Mouse (Mus musculus) heart, postnatal 10 days (tissue): ENCODE data around the gene Map1lc3b. TPM values are rescaled to one million over a fixed set of nuclear protein-coding genes. Genes with fewer than 3 reads are reported as not detected.

Experiments
- DNase-seq, 2 experiments: peaks; one replicate each; pipeline ENCODE4 v3.0.0; 2021
- intact Hi-C: fragments of 180-260 bp; cut with DNase I; formaldehyde crosslinking; loops from one replicate; pipeline ENCODE4 v1.15.1; 2025
- total RNA-seq, 2 experiments: library from RNA; stranded (reverse); gene quantifications; 2 replicates each; pipeline ENCODE4 v1.2.3; 2021

The Map1lc3b gene
- total RNA-seq = 100 to 1,000 TPM; 181 to 187 TPM

- peak; percentile 97 for DNase-seq
- intact Hi-C loops = no loop called here
Observed at GRCm38 (mm10) chr8:121590203-121591177, at the start of gene Map1lc3b. TSS of gene Map1lc3b (plus strand) at chr8:121590361.

DNA sequence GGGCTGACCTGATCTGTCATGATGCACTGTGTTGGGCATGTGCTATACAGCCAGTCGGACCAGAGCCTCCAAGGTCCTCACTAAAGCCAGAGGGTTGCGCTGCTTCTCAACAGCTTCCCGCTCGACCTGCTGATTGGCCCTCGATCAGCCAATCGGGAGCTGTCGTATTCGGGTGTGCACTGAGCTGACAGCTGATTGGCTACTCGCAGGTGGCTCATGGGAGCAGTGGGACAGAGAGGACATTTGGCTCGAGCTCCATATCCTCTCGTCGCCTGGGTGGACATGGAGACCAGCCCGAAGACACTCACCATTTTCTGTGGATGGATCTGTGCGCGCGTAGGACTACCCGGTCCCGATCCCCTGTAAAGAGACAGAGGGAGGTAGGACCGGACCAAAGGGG lies 48.3 kb upstream of the Map1lc3b start:
- no peak for DNase-seq
- intact Hi-C loops = no loop called here

DNA sequence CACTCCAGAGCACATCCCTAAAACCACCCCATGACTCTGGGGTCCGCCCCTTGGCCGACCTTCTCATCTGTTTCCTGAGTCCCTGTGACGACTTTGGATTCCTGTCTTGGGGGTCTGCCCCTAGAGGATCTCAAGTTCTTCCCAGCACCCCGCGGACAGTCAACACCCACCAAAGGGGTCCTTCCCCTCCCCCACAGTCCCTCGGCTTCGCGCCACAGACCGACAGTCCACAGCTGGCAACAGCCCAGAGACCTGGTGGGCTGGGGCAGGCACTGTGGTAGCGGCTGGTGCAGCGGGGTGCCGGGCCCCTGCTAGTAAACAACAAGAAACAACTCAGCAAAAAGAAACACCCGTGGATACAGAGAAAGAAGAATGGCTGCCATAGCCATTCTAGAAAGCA lies 47.3 kb upstream of the Map1lc3b start:
- DNase-seq = no peak
- intact Hi-C loops = no loop called here

GRCm38 (mm10) chr8:121544276-121544785 lies 45.8 kb upstream of the Map1lc3b start, which contains the start of gene 1700018B08Rik:
TSS of gene 1700018B08Rik (minus strand) at chr8:121544320.
- intact Hi-C loops = no loop called here
- DNase-seq = no peak

- intact Hi-C loops = loop anchor here (5.0 kb wide), 2 partner anchors 37 to 142 kb away; no protein-coding TSS in a partner anchor
- no peak for DNase-seq
Observed at GRCm38 (mm10) chr8:121544936-121545335, 45.2 kb upstream of the Map1lc3b start.

GRCm38 (mm10) chr8:121547132-121547531 lies 43.0 kb upstream of the Map1lc3b start:
- intact Hi-C loops = loop anchor here (2.0 to 5.0 kb wide), 3 partner anchors 35 to 140 kb away; no protein-coding TSS in a partner anchor

DNA sequence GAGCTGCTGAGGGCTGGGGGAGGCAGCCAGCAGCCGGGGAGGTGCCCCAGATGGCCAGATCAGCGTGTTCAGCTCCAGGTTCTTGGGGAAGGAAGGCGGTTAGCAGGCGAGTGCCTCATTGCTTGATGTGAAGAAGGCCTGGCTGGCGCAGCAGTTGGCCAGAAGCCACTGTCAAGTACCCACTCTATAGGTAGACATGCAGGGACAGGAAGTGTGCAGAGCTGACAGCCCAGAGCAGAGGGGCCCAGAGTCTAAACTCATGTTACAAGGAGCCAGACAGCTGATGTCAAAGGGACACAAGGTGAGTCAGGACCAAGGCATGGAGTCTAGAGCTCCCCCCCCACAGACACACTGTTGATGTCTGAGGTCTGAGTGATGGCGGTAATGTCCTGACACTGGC lies 40.1 kb upstream of the Map1lc3b start:
- DNase-seq = no peak

More at GRCm38 (mm10) chr8:121547132-121547531, 43.0 kb upstream of the Map1lc3b start:
- DNase-seq = peak; percentile 78 to 83

GRCm38 (mm10) chr8:121551065-121551985 lies 38.8 kb upstream of the Map1lc3b start:
- no peak for DNase-seq
- intact Hi-C loops = no loop called here

More for the DNA sequence above, 40.1 kb upstream of the Map1lc3b start:
- intact Hi-C loops = no loop called here

DNA sequence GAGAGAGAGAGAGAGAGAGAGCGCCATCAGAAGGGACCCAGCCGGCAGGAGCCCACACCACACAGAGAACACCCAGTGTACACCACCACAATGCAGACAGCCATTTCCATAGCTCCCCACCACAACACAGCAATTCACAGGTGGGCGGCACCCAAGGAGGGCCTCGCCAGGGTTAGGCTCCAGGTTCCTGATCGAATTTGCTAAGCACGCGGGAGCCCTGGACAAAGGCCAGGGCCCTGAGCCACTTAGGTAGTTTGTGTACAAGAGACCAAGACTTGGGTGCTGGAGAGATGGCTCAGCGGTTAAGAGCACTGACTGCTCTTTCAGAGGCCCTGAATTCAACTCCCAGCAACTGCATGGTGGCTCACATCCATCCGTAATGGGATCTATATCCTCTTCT lies 37.7 kb upstream of the Map1lc3b start:
- intact Hi-C loops = no loop called here
- no peak for DNase-seq

- intact Hi-C loops = no loop called here
- DNase-seq = no peak
Observed at GRCm38 (mm10) chr8:121553831-121554475, 36.2 kb upstream of the Map1lc3b start.

DNA sequence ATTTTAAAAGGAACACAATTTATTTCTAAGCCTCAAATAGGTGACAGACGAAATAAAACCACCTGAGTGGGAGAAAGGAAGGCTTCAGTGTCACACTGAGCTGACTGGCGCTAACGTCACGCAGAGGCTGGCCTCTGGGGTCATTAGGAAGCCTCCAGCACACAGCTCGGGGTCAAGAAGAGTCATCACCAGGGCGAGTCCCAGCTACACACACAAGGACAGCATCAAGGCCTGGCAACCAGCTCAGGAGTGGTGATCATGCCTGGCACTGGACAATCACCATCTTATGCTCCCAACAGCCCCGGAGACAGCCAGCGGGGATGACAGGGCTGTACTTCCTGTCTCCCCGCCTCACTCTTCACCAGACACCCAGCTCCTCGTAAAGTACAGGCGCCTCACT lies 32.4 kb upstream of the Map1lc3b start:
- no peak for DNase-seq
- intact Hi-C loops = no loop called here

- DNase-seq = no peak
Observed at GRCm38 (mm10) chr8:121558538-121558937, 31.6 kb upstream of the Map1lc3b start.

GRCm38 (mm10) chr8:121559801-121560200 lies 30.4 kb upstream of the Map1lc3b start:
- intact Hi-C loops = no loop called here
- no peak for DNase-seq

More at GRCm38 (mm10) chr8:121558538-121558937, 31.6 kb upstream of the Map1lc3b start:
- intact Hi-C loops = no loop called here

- intact Hi-C loops = no loop called here
- no peak for DNase-seq
Observed at GRCm38 (mm10) chr8:121560432-121561100, 29.6 kb upstream of the Map1lc3b start.

DNA sequence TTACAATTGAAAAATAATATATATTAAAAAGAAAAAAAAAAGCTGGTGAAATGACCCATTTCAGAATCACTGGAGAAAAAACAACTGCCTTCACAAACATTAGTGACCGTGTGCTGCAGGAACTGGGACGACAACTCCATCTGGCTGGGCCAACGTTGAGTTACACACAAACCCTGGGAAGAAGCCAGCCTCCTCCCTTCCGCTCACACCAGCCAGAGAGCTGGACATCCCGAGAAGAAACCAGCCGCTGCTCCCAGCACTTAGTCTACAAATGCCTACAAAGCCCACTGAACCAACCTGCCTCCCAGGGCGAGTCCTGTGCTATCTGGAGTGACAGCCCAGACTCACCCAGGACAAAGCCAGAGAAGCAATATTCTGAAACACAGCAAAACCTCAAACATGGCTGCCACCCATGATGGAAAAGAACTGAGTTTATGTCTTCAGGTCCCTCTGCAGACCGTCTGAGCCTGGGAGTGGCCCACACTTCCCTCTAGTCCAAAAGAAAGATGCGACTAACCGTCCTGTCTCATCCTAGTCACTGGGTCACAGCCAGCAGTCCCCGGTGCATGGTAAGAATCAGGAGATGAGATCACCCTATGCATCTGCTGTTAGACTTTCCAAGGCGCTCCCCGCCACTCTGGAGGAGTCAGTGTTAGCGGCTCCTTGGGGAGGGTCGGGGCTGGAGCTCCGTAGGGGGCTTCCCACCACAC lies 28.4 kb upstream of the Map1lc3b start:
- intact Hi-C loops = loop anchor here (2.0 kb wide), 1 partner anchor 17 kb away; the partner anchor contains the start of gene Fbxo31
- peak; percentile 81 to 83 for DNase-seq

DNA sequence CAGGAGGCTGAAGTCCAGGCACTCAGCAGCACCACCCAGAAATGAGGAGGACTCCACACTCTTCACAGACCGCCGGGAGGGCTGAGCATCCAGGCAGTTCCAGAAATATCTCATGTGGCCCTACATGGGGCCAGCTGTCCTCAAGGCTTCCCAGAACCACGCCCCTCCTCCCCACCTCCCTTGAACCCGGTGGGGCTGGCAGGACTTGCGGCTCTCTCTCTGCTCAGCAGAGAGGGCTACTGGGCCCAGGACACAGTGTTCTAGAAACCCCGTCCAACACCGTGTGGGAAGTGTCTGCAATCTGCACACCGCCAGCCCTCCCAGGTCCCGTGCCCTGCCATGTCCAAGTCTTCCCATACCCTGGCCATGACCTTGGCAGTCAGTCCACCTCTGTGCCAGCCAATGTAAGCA lies 27.2 kb upstream of the Map1lc3b start:
- intact Hi-C loops = loop anchor here (1.0 to 2.0 kb wide), 3 partner anchors 10 to 39 kb away; partner anchors contain the start of gene Fbxo31
- DNase-seq = peak; percentile 87 to 92

GRCm38 (mm10) chr8:121563701-121564100 lies 26.5 kb upstream of the Map1lc3b start:
- DNase-seq = peak in 1 of 2 experiments; percentile 51
- intact Hi-C loops = loop anchor here (1.0 to 2.0 kb wide), 3 partner anchors 10 to 39 kb away; partner anchors contain the start of gene Fbxo31

GRCm38 (mm10) chr8:121568321-121568720 lies 21.8 kb upstream of the Map1lc3b start:
- intact Hi-C loops = no loop called here
- no peak for DNase-seq

- DNase-seq = no peak
- intact Hi-C loops = no loop called here
Observed at GRCm38 (mm10) chr8:121570335-121570734, 19.8 kb upstream of the Map1lc3b start.
